Mouse (Mus musculus) frontal cortex, postnatal 36 days (tissue): ENCODE results near the gene H2al2a.

Experiments
- DNase-seq, 2 experiments: peaks; one replicate each; pipeline ENCODE4 v3.0.0; 2022; ENCODE audit warnings: low spot score in 2 of 2

Gene H2al2a

GRCm38 (mm10) chr2:17996858-17997257, at the start of gene H2al2a:
H2al2a (minus strand) TSS chr2:17996958.
- DNase-seq: no peak

- no peak for DNase-seq
Observed at GRCm38 (mm10) chr2:18046186-18046585, 49.4 kb upstream of the H2al2a start.

- no peak for DNase-seq
Observed at GRCm38 (mm10) chr2:18045781-18046181, 49.0 kb upstream of the H2al2a start.

GRCm38 (mm10) chr2:18045143-18045780, 48.5 kb upstream of the H2al2a start:
- DNase-seq: no peak

GRCm38 (mm10) chr2:18041199-18041885, 44.6 kb upstream of the H2al2a start:
- no peak for DNase-seq

- no peak for DNase-seq
Observed at GRCm38 (mm10) chr2:18040347-18041160, 43.8 kb upstream of the H2al2a start.

GRCm38 (mm10) chr2:18039566-18040290, 43.0 kb upstream of the H2al2a start:
- DNase-seq: no peak

- no peak for DNase-seq
Observed at GRCm38 (mm10) chr2:18038895-18039371, 42.2 kb upstream of the H2al2a start.

- no peak for DNase-seq
Observed at GRCm38 (mm10) chr2:18038141-18038752, 41.5 kb upstream of the H2al2a start.

GRCm38 (mm10) chr2:18037491-18037890, 40.7 kb upstream of the H2al2a start, which contains the start of gene A930004D18Rik:
A930004D18Rik (minus strand) TSS chr2:18037737.
- no peak for DNase-seq

- DNase-seq: no peak
Observed at GRCm38 (mm10) chr2:18034371-18035250, 37.9 kb upstream of the H2al2a start.

- DNase-seq: no peak
Observed at GRCm38 (mm10) chr2:18033166-18034108, 36.7 kb upstream of the H2al2a start.

GRCm38 (mm10) chr2:18032538-18032895, 35.8 kb upstream of the H2al2a start:
- DNase-seq: no peak

GRCm38 (mm10) chr2:18031831-18032537, 35.2 kb upstream of the H2al2a start:
- DNase-seq: no peak

- no peak for DNase-seq
Observed at GRCm38 (mm10) chr2:18031271-18031821, 34.6 kb upstream of the H2al2a start.

GRCm38 (mm10) chr2:18030581-18030980, 33.8 kb upstream of the H2al2a start:
- no peak for DNase-seq

- DNase-seq: no peak
Observed at GRCm38 (mm10) chr2:18029656-18030055, 32.9 kb upstream of the H2al2a start.
